Mouse (Mus musculus) small intestine, adult 2 months (tissue): ENCODE results near the gene Ttc7b. TPM values are rescaled to one million over a fixed set of nuclear protein-coding genes. Genes with fewer than 3 reads are reported as not detected.

Experiments
- H3K27ac ChIP-seq: fragments of 200-500 bp; 2 replicates; pipeline ENCODE4 v1.5.1; 2012; ENCODE audit warnings: low read depth, low read length, control low read depth, inconsistent platforms; ENCODE audit not compliant: insufficient read depth
- H3K27me3 ChIP-seq: fragments of 200-500 bp; 2 replicates; pipeline ENCODE4 v1.6.1; 2012; ENCODE audit warnings: mild to moderate bottlenecking, moderate library complexity, low read length, inconsistent platforms; ENCODE audit not compliant: control insufficient read depth, insufficient read depth
- H3K36me3 ChIP-seq: fragments of 200-500 bp; 2 replicates; pipeline ENCODE4 v1.6.1; 2012; ENCODE audit warnings: mild to moderate bottlenecking, low read length, control low read depth, inconsistent platforms; ENCODE audit not compliant: control insufficient read depth, insufficient read depth
- H3K4me1 ChIP-seq: fragments of 200-500 bp; 2 replicates; pipeline ENCODE4 v1.6.1; 2012; ENCODE audit warnings: low read length, inconsistent platforms, mixed read lengths; ENCODE audit not compliant: control insufficient read depth, insufficient read depth, insufficient read length
- H3K4me3 ChIP-seq: fragments of 200-500 bp; 2 replicates; pipeline ENCODE4 v1.5.1; 2012; ENCODE audit warnings: low read depth, mild to moderate bottlenecking, control low read depth, inconsistent platforms, low read length, moderate library complexity
- CTCF ChIP-seq: fragments of 200-500 bp; IDR thresholded peaks from 2 replicates; pipeline ENCODE4 v1.5.1; 2012; ENCODE audit warnings: low read depth, mild to moderate bottlenecking, control low read depth, inconsistent platforms, low read length, moderate library complexity, mixed read lengths; ENCODE audit not compliant: insufficient replicate concordance, insufficient read length; ENCODE audit errors: extremely low read depth
- POLR2A ChIP-seq: fragments of 200-500 bp; IDR thresholded peaks from 2 replicates; pipeline ENCODE4 v1.6.1; 2012; ENCODE audit warnings: low read depth, mild to moderate bottlenecking, control low read depth, inconsistent platforms, low read length, moderate library complexity
- WGBS: fragments of 180-500 bp; shearing (Covaris S2); methylation state at CpG from one replicate; pipeline ENCODE4 v1.1.7; 2018; 5-methylcytosine and 5-hydroxymethylcytosine counted together
- polyA plus RNA-seq: library from polyadenylated mRNA; depleted of rRNA; stranded (reverse); fragments of >200 nt; gene quantifications from 2 replicates; pipeline ENCODE4 v1.2.3, GENCODE M21; 2012

Ttc7b gene
- polyA plus RNA-seq, 1 experiment: 13.0 TPM

DNA sequence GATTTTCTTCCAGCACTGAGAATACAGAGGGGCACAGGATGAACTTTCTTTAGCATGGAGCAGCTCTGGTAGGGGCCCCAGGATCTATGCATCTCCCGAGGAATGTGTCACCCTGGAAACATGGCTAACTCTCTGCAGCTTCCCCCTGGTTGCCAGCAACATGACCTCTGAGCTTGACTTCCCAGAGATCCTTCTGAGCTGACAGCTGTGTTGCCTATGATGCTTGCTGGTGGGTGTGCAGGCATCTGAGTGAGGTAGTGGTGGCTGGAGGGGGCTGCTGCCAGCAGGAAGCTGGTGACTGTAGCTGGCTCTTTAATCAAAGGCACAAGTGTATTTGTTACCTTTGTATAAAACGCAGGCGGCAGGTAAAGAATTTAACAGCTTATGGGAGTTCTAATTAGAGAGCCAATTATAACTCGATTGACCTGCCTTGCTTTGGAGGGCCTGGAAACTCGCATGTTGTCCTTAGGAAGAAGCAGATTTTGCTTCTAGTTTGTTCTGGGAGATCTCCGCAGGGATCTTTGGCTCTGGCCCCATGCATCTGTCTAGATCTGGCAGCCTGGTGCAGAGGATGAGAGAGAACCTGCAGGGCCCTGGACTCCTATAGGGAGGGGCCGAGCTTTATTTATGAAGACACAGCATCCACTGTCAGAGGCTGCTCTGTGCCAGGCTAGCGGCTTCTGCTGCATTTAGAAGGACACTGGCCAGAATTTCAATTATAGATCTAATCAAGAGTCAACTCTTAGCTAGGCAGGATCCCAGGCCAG is 205.3 kb downstream of the Ttc7b start:
- H3K4me1 ChIP-seq: peaks cover 2% of the 10 kb centered on the region
- 84% methylated on average over 8 of the region's 8 CpGs for WGBS
- no peak for TF ChIP-seq POLR2A
- TF ChIP-seq CTCF: no peak
- H3K27ac ChIP-seq: no peak overlapping the region
- H3K27me3 ChIP-seq: no peaks in the 10 kb centered on the region
- no peaks in the 10 kb centered on the region for H3K36me3 ChIP-seq
- no peak overlapping the region for H3K4me3 ChIP-seq

DNA sequence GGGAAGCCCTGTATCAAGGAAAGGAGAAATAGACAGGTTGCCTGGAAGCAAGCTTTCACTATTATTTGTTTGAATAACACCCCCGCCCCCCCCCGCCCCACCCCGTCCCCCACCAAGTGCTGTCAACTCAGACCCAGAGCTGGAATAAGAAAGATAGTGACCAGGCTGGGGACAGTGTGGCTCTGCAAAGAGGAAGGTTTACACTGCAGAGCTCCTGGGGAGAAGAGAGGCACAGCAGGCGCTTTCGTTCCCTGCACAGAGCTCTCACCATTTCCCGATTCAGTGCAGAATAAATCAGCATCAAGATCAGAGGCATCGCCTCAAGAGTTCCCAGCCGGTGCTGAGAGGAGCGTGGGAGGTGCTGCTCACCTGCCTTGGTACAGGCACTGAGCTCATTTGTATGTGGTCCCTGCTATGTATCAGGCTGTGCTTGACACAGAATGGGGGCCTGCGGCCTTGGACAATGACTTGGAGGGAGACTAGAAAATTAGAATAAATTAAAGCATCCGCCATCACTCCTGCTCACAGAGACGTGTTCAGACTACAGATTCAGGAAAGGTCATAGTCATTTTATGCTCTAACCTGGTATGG is 206.7 kb downstream of the Ttc7b start:
- TF ChIP-seq POLR2A (no peak), CTCF (no peak)
- Histone ChIP-seq H3K4me3 (no peak overlapping the region), H3K36me3 (no peaks in the 10 kb centered on the region), H3K27ac (no peak overlapping the region), H3K4me1 (no peaks in the 10 kb centered on the region), H3K27me3 (no peaks in the 10 kb centered on the region)
- 88% methylated on average over 12 of the region's 12 CpGs for WGBS

DNA sequence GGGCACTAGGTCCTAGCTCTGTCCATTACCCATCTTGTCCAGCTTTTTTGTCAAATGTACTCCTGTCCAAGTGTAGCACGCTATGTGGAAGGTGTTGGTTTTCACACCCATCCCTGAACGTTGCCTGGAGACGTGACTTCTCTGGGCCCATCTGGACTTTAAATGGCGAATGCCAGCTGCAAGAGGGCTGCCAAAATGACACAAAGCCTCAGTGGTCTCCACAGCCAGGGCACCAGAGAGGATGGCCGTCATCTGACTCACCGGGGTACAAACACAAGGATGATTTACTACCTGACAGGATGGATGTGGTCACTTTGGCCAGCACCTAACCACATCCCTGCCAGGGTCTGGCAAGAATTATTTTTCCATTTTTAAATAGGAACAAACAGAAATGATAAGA is 207.4 kb downstream of the Ttc7b start:
- Histone ChIP-seq H3K27ac (no peak overlapping the region), H3K4me1 (peaks cover under 1% of the 10 kb centered on the region; the same call in 1 of the 2 replicates), H3K36me3 (no peaks in the 10 kb centered on the region), H3K4me3 (no peak overlapping the region), H3K27me3 (no peaks in the 10 kb centered on the region)
- WGBS: 86% methylated on average over 6 of the region's 6 CpGs
- TF ChIP-seq CTCF (no peak), POLR2A (no peak)

DNA sequence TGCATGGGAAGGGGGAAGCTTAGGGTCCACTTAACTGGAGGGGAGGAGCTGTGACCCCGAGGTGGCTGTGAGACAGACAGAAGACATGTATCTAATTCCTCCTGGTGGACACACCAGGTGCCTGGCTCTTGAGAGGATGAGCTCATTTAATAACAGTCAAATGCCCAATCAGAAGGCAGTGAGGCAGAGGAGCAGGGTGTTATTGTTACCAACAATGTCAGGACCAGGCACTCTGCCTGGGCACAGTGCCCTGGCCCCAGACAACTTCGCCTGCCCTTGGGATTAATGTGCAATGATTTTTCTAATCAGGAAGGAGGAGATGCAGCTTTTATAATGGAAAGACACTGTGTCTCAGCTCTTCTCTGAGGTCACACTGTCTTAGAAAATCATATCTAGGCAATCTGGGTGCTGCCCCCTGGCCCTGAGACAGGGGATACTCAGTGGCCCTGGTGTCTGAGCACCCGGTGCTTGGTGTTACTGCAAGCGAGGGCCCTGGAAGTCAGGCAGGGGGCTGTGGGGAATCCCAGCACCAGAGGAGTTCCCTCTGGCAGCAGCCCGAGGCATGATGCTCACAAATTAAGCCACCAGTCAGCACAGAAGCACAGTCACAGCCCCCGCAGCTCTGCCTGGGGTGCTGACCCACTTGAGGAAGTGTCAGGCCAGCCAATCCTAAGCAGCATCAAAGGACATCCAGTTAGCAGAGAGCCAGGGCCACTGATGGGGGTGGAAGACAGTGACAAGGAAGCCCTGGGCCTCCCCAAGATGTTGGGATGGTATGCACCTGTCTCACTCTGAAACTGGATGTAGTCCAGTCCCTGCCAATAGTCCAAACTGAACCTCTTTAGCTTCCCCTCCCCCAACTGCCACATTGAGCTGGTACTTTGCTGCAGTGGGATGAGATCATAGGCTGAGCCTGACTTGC is 209.9 kb downstream of the Ttc7b start:
- TF ChIP-seq POLR2A (no peak), CTCF (no peak)
- H3K4me1 ChIP-seq: peaks cover 6% of the 10 kb centered on the region
- H3K27ac ChIP-seq: no peak overlapping the region
- 74% methylated on average over 6 of the region's 6 CpGs for WGBS
- H3K4me3 ChIP-seq: no peak overlapping the region
- H3K27me3 ChIP-seq: no peaks in the 10 kb centered on the region
- no peaks in the 10 kb centered on the region for H3K36me3 ChIP-seq

DNA sequence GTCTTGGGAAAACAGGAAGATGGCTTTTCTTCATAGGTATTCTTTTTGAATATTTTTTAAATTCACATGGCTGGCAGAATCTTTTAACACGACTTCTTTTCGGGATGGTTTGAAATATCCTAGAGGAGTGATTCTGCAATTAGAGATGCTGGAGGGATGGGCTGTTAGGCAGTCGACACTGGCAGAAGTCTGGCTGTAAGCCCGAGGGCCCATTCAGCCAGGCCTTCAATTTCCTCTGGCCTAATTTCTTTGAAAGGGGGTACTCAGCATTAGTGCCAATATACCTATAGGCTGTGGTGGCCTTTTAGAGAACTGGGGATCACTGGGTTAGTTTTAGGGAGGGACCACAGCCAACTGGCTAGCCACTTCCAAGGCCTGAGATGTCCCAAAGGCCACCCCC is 211.4 kb downstream of the Ttc7b start:
- WGBS: 82% methylated on average over 4 of the region's 4 CpGs
- Histone ChIP-seq H3K27me3 (no peaks in the 10 kb centered on the region), H3K36me3 (no peaks in the 10 kb centered on the region), H3K27ac (no peak overlapping the region), H3K4me1 (peaks cover 11% of the 10 kb centered on the region), H3K4me3 (no peak overlapping the region)
- TF ChIP-seq CTCF: no peak
- no peak for TF ChIP-seq POLR2A

DNA sequence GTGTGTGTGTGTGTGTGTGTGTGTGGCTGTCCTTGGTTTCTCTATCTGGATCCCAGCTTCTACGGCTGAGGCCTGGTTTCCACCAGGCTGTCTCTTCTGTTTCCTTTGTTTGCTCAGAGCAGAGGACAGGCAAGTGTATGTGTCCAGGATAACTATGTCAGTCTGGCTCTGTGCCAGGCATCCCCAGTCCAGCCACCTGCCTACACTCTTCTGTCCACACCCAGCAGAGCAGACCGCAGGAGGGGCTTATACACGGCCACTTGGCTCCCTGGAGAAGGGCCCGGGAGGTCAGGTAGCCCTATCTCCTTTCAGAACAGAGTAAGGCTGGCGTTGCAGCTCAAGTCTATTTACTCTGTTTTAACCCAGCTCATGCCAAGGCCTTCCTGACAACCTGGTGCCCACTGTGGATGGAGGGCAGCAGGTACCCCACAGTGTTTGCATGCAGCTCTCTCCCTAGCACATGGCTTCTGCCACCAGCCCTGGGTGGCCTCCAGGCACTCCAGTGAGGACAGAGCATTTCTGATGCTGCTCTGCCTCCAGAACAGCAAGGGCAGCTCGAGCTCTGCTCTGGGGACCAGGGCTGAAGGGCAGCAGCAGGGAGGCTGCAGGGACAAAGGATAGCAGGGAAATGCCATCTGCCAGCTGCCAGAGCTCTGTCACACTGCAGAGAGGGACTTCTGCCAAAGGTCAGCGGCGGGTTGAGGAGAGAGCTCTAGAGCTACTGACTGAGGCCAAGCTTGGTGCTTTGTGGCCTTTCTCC is 212.9 kb downstream of the Ttc7b start:
- 21% methylated on average over 8 of the region's 8 CpGs for WGBS
- H3K4me1 ChIP-seq: peaks cover 12% of the 10 kb centered on the region
- no peak overlapping the region for H3K4me3 ChIP-seq
- H3K27me3 ChIP-seq: no peaks in the 10 kb centered on the region
- H3K27ac ChIP-seq: no peak overlapping the region
- no peaks in the 10 kb centered on the region for H3K36me3 ChIP-seq
- TF ChIP-seq POLR2A: no peak
- TF ChIP-seq CTCF: no peak
